Mouse (Mus musculus) midbrain, embryonic 14.5 days (tissue): ENCODE results near the gene Syt1. TPM values are rescaled to one million over a fixed set of nuclear protein-coding genes. Genes with fewer than 3 reads are reported as not detected.

Experiments used
- ATAC-seq: fragments of 200-750 bp; cut with Nextera tagmentation; 2 replicates; pipeline ENCODE4 v1.8.0; 2017; ENCODE audit warnings: moderate number of reproducible peaks, moderate library complexity; ENCODE audit not compliant: low FRiP score, low TSS enrichment
- DNase-seq: peaks from one replicate; pipeline ENCODE4 v3.0.0-alpha.2; 2015
- H3K27ac ChIP-seq: fragments of 300-500 bp; sonication (generic); replicated peaks from 2 replicates; pipeline ENCODE4 v1.5.1; 2014; ENCODE audit warnings: mild to moderate bottlenecking, low read depth, low read length, moderate library complexity
- H3K27me3 ChIP-seq: fragments of 300-500 bp; sonication (generic); 2 replicates; pipeline ENCODE4 v1.6.1; 2014; ENCODE audit warnings: low read length, control low read depth, mixed read lengths; ENCODE audit not compliant: control insufficient read depth, insufficient read depth
- H3K36me3 ChIP-seq: fragments of 300-500 bp; sonication (generic); 2 replicates; pipeline ENCODE4 v1.6.1; 2014; ENCODE audit warnings: low read length, control low read depth; ENCODE audit not compliant: control insufficient read depth, insufficient read depth
- H3K4me1 ChIP-seq: fragments of 300-500 bp; sonication (generic); 2 replicates; pipeline ENCODE4 v1.6.1; 2014; ENCODE audit warnings: mild to moderate bottlenecking, antibody characterized with exemption, low read length, control low read depth; ENCODE audit not compliant: control insufficient read depth, insufficient read depth
- H3K4me2 ChIP-seq: fragments of 300-500 bp; sonication (generic); 2 replicates; pipeline ENCODE4 v1.6.1; 2014; ENCODE audit warnings: mild to moderate bottlenecking, low read length, moderate library complexity
- H3K4me3 ChIP-seq: fragments of 300-500 bp; sonication (generic); replicated peaks from 2 replicates; pipeline ENCODE4 v1.5.1; 2014; ENCODE audit warnings: low read depth, low read length
- H3K9ac ChIP-seq: fragments of 300-500 bp; sonication (generic); replicated peaks from 2 replicates; pipeline ENCODE4 v1.6.1; 2014; ENCODE audit warnings: mild to moderate bottlenecking, low read length, moderate library complexity
- H3K9me3 ChIP-seq: fragments of 300-500 bp; sonication (generic); 2 replicates; pipeline ENCODE4 v1.6.1; 2016; ENCODE audit warnings: low read length, control low read depth, mixed read lengths; ENCODE audit not compliant: control insufficient read depth
- WGBS: fragments of 180-500 bp; shearing (Covaris S2); extraction: QIAGEN DNeasy Blood & Tissue Kit; methylation state at CpG from one replicate; pipeline ENCODE4 v1.1.7; 2014; 5-methylcytosine and 5-hydroxymethylcytosine counted together
- polyA plus RNA-seq: library from polyadenylated mRNA; unstranded; fragments of >200 nt; fragmentation: Nextera tagmentation; extraction: Ambion mirVana; gene quantifications from 2 replicates; pipeline ENCODE4 v1.2.1, GENCODE M21; 2014

Gene Syt1
- polyA plus RNA-seq, 1 experiment from 2014 or later = 103 TPM

- DNase-seq (no peak), ATAC-seq (no peak)
- Histone ChIP-seq H3K4me2 (no peak overlapping the region), H3K4me1 (no peaks in the 10 kb centered on the region), H3K4me3 (no peak overlapping the region), H3K36me3 (no peaks in the 10 kb centered on the region), H3K27me3 (no peaks in the 10 kb centered on the region), H3K27ac (no peak overlapping the region), H3K9ac (no peak overlapping the region), H3K9me3 (no peaks in the 10 kb centered on the region)
- 80% methylated on average over 6 of the region's 6 CpGs for WGBS
These were observed 441.1 kb downstream of the Syt1 start for GRCm38 (mm10) chr10:108569568-108570139.

- no peaks in the 10 kb centered on the region for H3K27me3 ChIP-seq
- H3K9ac ChIP-seq = no peak overlapping the region
- H3K27ac ChIP-seq = no peak overlapping the region
- 69% methylated on average over 6 of the region's 6 CpGs for WGBS
- no peak for DNase-seq
- no peaks in the 10 kb centered on the region for H3K36me3 ChIP-seq
- no peak overlapping the region for H3K4me2 ChIP-seq
- ATAC-seq = no peak
- no peaks in the 10 kb centered on the region for H3K4me1 ChIP-seq
- H3K4me3 ChIP-seq = no peak overlapping the region
- H3K9me3 ChIP-seq = no peaks in the 10 kb centered on the region
These were observed 441.9 kb downstream of the Syt1 start for GRCm38 (mm10) chr10:108568925-108569324.

GRCm38 (mm10) chr10:108568136-108568535 is 442.6 kb downstream of the Syt1 start:
- no peaks in the 10 kb centered on the region for H3K36me3 ChIP-seq
- no peak overlapping the region for H3K9ac ChIP-seq
- H3K9me3 ChIP-seq = no peaks in the 10 kb centered on the region
- no peak overlapping the region for H3K27ac ChIP-seq
- H3K4me1 ChIP-seq = no peaks in the 10 kb centered on the region
- H3K4me3 ChIP-seq = no peak overlapping the region
- ATAC-seq = no peak
- DNase-seq = peak; percentile 33
- H3K4me2 ChIP-seq = no peak overlapping the region
- no peaks in the 10 kb centered on the region for H3K27me3 ChIP-seq
- WGBS = 32% methylated on average over 8 of the region's 8 CpGs

GRCm38 (mm10) chr10:108567456-108567855 is 443.3 kb downstream of the Syt1 start:
- Histone ChIP-seq H3K4me3 (no peak overlapping the region), H3K4me1 (no peaks in the 10 kb centered on the region), H3K9me3 (no peaks in the 10 kb centered on the region), H3K9ac (no peak overlapping the region), H3K4me2 (no peak overlapping the region), H3K36me3 (no peaks in the 10 kb centered on the region), H3K27me3 (no peaks in the 10 kb centered on the region), H3K27ac (no peak overlapping the region)
- 98% methylated on average over 6 of the region's 6 CpGs for WGBS
- ATAC-seq (no peak), DNase-seq (no peak)

GRCm38 (mm10) chr10:108559607-108559908 is 451.2 kb downstream of the Syt1 start:
- ATAC-seq = no peak; the same call in 1 of the 2 replicates
- no peak overlapping the region for H3K9ac ChIP-seq
- peak overlapping the region; percentile 52; the same call in 1 of the 2 replicates for H3K27ac ChIP-seq
- no peak overlapping the region for H3K4me2 ChIP-seq
- H3K27me3 ChIP-seq = no peaks in the 10 kb centered on the region
- H3K9me3 ChIP-seq = no peaks in the 10 kb centered on the region
- peaks cover 11% of the 10 kb centered on the region; the same call in 1 of the 2 replicates for H3K4me1 ChIP-seq
- no peaks in the 10 kb centered on the region for H3K36me3 ChIP-seq
- WGBS = 54% methylated on average over 2 of the region's 2 CpGs
- no peak overlapping the region for H3K4me3 ChIP-seq
- peak; percentile 30 for DNase-seq

- Histone ChIP-seq H3K27me3 (no peaks in the 10 kb centered on the region), H3K9me3 (no peaks in the 10 kb centered on the region), H3K27ac (no peak overlapping the region), H3K36me3 (no peaks in the 10 kb centered on the region), H3K9ac (no peak overlapping the region), H3K4me2 (no peak overlapping the region), H3K4me3 (no peak overlapping the region), H3K4me1 (peaks cover 11% of the 10 kb centered on the region; the same call in 1 of the 2 replicates)
- DNase-seq (peak; percentile 33), ATAC-seq (no peak; the same call in 1 of the 2 replicates)
- 57% methylated on average over 19 of the region's 19 CpGs for WGBS
These were observed 451.8 kb downstream of the Syt1 start for GRCm38 (mm10) chr10:108558812-108559606.

- Histone ChIP-seq H3K4me2 (no peak overlapping the region), H3K4me1 (no peaks in the 10 kb centered on the region), H3K36me3 (no peaks in the 10 kb centered on the region), H3K27ac (no peak overlapping the region), H3K9ac (no peak overlapping the region), H3K4me3 (no peak overlapping the region), H3K27me3 (no peaks in the 10 kb centered on the region), H3K9me3 (no peaks in the 10 kb centered on the region)
- no peak for ATAC-seq
- 84% methylated on average over 6 of the region's 6 CpGs for WGBS
- no peak for DNase-seq
These were observed 458.2 kb downstream of the Syt1 start for GRCm38 (mm10) chr10:108552544-108552943.

- WGBS = 91% methylated on average over 3 of the region's 3 CpGs
- no peak for ATAC-seq
- no peak overlapping the region for H3K4me3 ChIP-seq
- H3K9ac ChIP-seq = no peak overlapping the region
- DNase-seq = no peak
- no peak overlapping the region for H3K27ac ChIP-seq
- H3K4me2 ChIP-seq = no peak overlapping the region
- H3K36me3 ChIP-seq = no peaks in the 10 kb centered on the region
- no peaks in the 10 kb centered on the region for H3K9me3 ChIP-seq
- H3K4me1 ChIP-seq = no peaks in the 10 kb centered on the region
- H3K27me3 ChIP-seq = no peaks in the 10 kb centered on the region
These were observed 465.1 kb downstream of the Syt1 start for GRCm38 (mm10) chr10:108545715-108546114.

GRCm38 (mm10) chr10:108541555-108541954 is 469.2 kb downstream of the Syt1 start:
- WGBS = 81% methylated on average over 9 of the region's 9 CpGs
- H3K4me2 ChIP-seq = no peak overlapping the region
- H3K9ac ChIP-seq = no peak overlapping the region
- H3K4me1 ChIP-seq = no peaks in the 10 kb centered on the region
- H3K27me3 ChIP-seq = no peaks in the 10 kb centered on the region
- H3K9me3 ChIP-seq = no peaks in the 10 kb centered on the region
- H3K4me3 ChIP-seq = no peak overlapping the region
- DNase-seq = no peak
- H3K27ac ChIP-seq = no peak overlapping the region
- no peaks in the 10 kb centered on the region for H3K36me3 ChIP-seq
- ATAC-seq = no peak
